Mouse (Mus musculus) brain, embryonic 14.5 days (tissue): ENCODE results near the gene Iqsec1.

ENCODE experiments used
- CTCF ChIP-seq: fragments of 200-500 bp; IDR thresholded peaks from 2 replicates; pipeline ENCODE4 v1.5.1; 2012; ENCODE audit warnings: inconsistent platforms, mild to moderate bottlenecking, moderate library complexity, borderline replicate concordance; ENCODE audit not compliant: insufficient read depth, insufficient read length; ENCODE audit errors: extremely low read depth
- POLR2A ChIP-seq: fragments of 200-500 bp; IDR thresholded peaks from 2 replicates; pipeline ENCODE4 v1.6.1; 2012; ENCODE audit warnings: mild to moderate bottlenecking, inconsistent platforms, borderline replicate concordance; ENCODE audit not compliant: poor library complexity, insufficient read depth, insufficient read length, severe bottlenecking; ENCODE audit errors: extremely low read depth

DNA sequence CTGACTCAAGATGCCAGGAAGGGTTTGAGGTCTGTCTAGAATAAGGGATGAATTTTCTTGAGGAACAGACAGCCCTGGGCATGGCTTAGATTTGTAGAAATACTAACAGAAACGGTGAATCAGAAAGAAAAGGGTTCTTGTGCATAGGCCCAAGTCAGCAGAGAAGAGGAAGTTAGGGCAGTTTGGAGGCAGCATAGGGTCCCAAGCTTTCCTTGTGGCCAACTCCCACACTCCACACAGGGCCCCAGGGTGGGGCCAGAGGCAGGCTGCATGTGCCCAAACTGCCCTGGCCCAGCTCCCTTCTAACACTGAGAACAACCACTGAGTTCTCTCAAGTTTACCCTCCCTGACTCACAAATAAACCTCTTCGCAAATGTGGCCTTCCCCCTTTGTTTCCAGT is 187.7 kb downstream of the Iqsec1 start:
- TF ChIP-seq CTCF: no peak
- TF ChIP-seq POLR2A: no peak
